Mouse (Mus musculus) spleen, adult 2 months (tissue): ENCODE measurements around the gene Cfd.

Experiments used
- CTCF ChIP-seq: fragments of 200-500 bp; IDR thresholded peaks from 2 replicates; pipeline ENCODE4 v1.5.1; 2011; ENCODE audit warnings: mild to moderate bottlenecking, inconsistent platforms; ENCODE audit not compliant: insufficient read depth, insufficient read length, insufficient replicate concordance; ENCODE audit errors: extremely low read depth
- POLR2A ChIP-seq: fragments of 200-500 bp; IDR thresholded peaks from 2 replicates; pipeline ENCODE4 v1.6.1; 2011; ENCODE audit warnings: low read depth, low read length, inconsistent platforms

GRCm38 (mm10) chr10:79919251-79919849 lies 28.7 kb downstream of the Cfd start:
- TF ChIP-seq CTCF (no peak), POLR2A (no peak)
